Mouse (Mus musculus) forebrain, embryonic 12.5 days (tissue): Measurements from ENCODE around the gene Gm10413. TPM values are rescaled to one million over a fixed set of nuclear protein-coding genes. Genes with fewer than 3 reads are reported as not detected.
"Not testable (repeated sequence)": the region's sequence is repeated elsewhere in the genome, so short reads cannot be mapped to it uniquely, and the experiment has no call there.

Experiments
- ATAC-seq: fragments of 200-750 bp; cut with Nextera tagmentation; 2 replicates; pipeline ENCODE4 v1.8.0; 2017; ENCODE audit warnings: moderate TSS enrichment; ENCODE audit not compliant: low FRiP score
- H3K27ac ChIP-seq: fragments of 300-500 bp; sonication (generic); 2 replicates; pipeline ENCODE4 v1.5.1; 2016; ENCODE audit warnings: mild to moderate bottlenecking
- H3K27me3 ChIP-seq: fragments of 300-500 bp; sonication (generic); 2 replicates; pipeline ENCODE4 v1.6.1; 2016; ENCODE audit warnings: mild to moderate bottlenecking
- H3K36me3 ChIP-seq: fragments of 300-500 bp; sonication (generic); replicated peaks from 2 replicates; pipeline ENCODE4 v1.6.1; 2016; ENCODE audit warnings: mild to moderate bottlenecking
- H3K4me1 ChIP-seq: fragments of 300-500 bp; sonication (generic); 2 replicates; pipeline ENCODE4 v1.6.1; 2016
- H3K4me2 ChIP-seq: fragments of 300-500 bp; sonication (generic); 2 replicates; pipeline ENCODE4 v1.6.1; 2016; ENCODE audit warnings: mild to moderate bottlenecking, moderate library complexity
- H3K4me3 ChIP-seq: fragments of 300-500 bp; sonication (generic); replicated peaks from 2 replicates; pipeline ENCODE4 v1.5.1; 2016; ENCODE audit warnings: mild to moderate bottlenecking
- H3K9ac ChIP-seq: fragments of 300-500 bp; sonication (generic); 2 replicates; pipeline ENCODE4 v1.6.1; 2016; ENCODE audit warnings: mild to moderate bottlenecking
- H3K9me3 ChIP-seq: fragments of 300-500 bp; sonication (generic); 2 replicates; pipeline ENCODE4 v1.6.1; 2016
- WGBS: fragments of 180-500 bp; shearing (Covaris S2); methylation state at CpG from one replicate; pipeline ENCODE4 v1.1.7; 2016; 5-methylcytosine and 5-hydroxymethylcytosine counted together
- polyA plus RNA-seq: library from polyadenylated mRNA; unstranded; fragments of >200 nt; fragmentation: Nextera tagmentation; extraction: Ambion mirVana; gene quantifications from 2 replicates; pipeline ENCODE4 v1.2.1, GENCODE M21; 2016

Gene Gm10413
- not detected in 2 replicates for polyA plus RNA-seq

DNA sequence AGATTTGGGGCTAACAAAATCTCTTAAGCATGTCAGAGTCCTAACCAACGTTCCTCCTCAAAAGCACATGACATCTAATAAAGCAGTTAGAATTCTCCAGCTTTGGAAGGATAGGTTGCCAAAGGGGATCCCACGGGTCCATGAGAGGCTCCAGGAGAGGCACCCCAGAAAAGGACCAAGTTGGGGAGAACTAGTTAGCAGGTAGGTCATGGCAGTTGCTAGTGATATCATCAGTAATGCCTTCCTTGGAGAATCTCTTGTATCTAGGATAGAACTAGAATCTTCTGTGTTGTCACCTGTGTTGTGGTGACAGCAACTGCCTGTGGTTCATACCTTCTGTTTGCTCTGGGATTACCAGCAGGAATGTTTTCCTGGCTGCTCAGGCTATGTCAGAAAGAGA is at the start of gene Gm10413:
TSS of gene Gm10413 (plus strand) at position 301 of the 400 bp plus-strand sequence.
- not testable (repeated sequence) for H3K36me3 ChIP-seq, H3K4me1 ChIP-seq, H3K9me3 ChIP-seq, H3K4me3 ChIP-seq, H3K27ac ChIP-seq, H3K4me2 ChIP-seq, ATAC-seq, H3K9ac ChIP-seq, H3K27me3 ChIP-seq
- no CpG with 5 or more reads among the region's 2 CpGs for WGBS

DNA sequence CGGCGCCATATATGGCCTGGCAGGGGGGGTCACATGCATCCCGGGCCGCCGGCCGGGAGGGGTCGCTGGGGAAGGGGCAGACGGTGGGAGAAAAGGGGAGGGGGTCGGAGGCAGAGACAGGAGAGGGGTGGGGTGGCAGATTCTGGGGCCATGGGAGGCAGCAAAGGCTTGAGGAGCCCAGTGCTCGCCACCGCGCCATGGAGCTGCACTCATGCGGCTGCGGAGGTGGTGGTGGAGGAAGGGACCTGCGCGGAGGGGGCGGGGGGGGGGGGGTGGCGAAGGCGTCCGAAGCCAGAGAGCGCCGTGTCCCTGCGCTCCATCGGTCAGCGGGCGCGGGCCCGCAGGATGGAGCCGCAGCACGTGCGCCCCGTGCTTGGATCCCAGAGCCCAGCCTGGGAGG is 17.4 kb downstream of the Gm10413 start, which contains the start of gene Gm10409:
TSS of gene Gm10409 (plus strand) at position 301 of the 400 bp plus-strand sequence.
- not testable (repeated sequence) for H3K36me3 ChIP-seq
- WGBS, result no CpG with 5 or more reads among the region's 32 CpGs

GRCm38 (mm10) chr14:3427803-3428202 is 32.9 kb downstream of the Gm10413 start, which contains the start of gene Gm3005:
Gm3005 (plus strand) TSS chr14:3428103.
- WGBS, result no CpG with 5 or more reads among the region's 2 CpGs
- H3K36me3 ChIP-seq, ATAC-seq, H3K4me2 ChIP-seq, H3K4me1 ChIP-seq, H3K9ac ChIP-seq, H3K27ac ChIP-seq, H3K4me3 ChIP-seq, H3K27me3 ChIP-seq, H3K9me3 ChIP-seq: not testable (repeated sequence)

More for the DNA sequence above, 17.4 kb downstream of the Gm10413 start, which contains the start of gene Gm10409:
- not testable (repeated sequence) for H3K9me3 ChIP-seq, H3K4me3 ChIP-seq, H3K27me3 ChIP-seq, H3K27ac ChIP-seq, H3K4me2 ChIP-seq, ATAC-seq, H3K4me1 ChIP-seq, H3K9ac ChIP-seq

DNA sequence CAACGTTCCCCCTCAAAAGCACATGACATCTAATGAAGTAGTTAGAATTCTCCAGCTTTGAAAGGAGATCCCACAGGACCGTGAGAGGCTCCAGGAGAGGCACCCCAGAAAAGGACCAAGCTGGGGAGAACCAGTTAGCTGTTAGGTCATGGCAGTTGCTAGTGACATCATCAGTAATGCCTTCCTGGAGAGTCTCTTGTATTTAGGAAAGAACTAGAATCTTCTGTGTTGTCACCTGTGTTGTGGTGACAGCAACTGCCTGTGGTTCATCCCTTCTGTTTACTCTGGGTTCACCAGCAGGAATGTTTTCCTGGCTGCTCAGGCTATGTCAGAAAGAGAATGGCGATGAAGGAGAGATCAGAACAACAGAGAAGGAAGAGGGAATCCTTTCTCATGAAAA is 54.2 kb downstream of the Gm10413 start, which contains the start of gene Gm10408:
TSS of gene Gm10408 (plus strand) at position 301 of the 400 bp plus-strand sequence.
- H3K27me3 ChIP-seq, H3K4me1 ChIP-seq, H3K9me3 ChIP-seq, H3K4me2 ChIP-seq, H3K36me3 ChIP-seq, ATAC-seq, H3K27ac ChIP-seq, H3K4me3 ChIP-seq, H3K9ac ChIP-seq: not testable (repeated sequence)
- WGBS, result no CpG with 5 or more reads among the region's 3 CpGs

Other genes with a start within 250 kb of the Gm10413 start
- not detected in 2 replicates for gene Gm5795, start 206.8 kb upstream of the Gm10413 start, polyA plus RNA-seq
- 12.3 and 13.7 TPM in 2 replicates for gene D830030K20Rik, start 186.6 kb upstream of the Gm10413 start, polyA plus RNA-seq
- 0.65 TPM in 1 of 2 replicates, not detected in the other for gene Gm2956, start 62.5 kb upstream of the Gm10413 start, polyA plus RNA-seq
- gene Gm10409, start 17.5 kb downstream of the Gm10413 start, polyA plus RNA-seq, result 3.7 and 4.5 TPM in 2 replicates
- 2.2 TPM in 2 replicates for gene Gm3005, start 33.0 kb downstream of the Gm10413 start, polyA plus RNA-seq
- not detected in 2 replicates for gene Gm10408, start 54.3 kb downstream of the Gm10413 start, polyA plus RNA-seq
- not detected in 2 replicates for gene Gm3012, start 239.4 kb downstream of the Gm10413 start, polyA plus RNA-seq